Mouse (Mus musculus): Measurements from ENCODE around the gene Asb5. TPM values are rescaled to one million over a fixed set of nuclear protein-coding genes. Genes with fewer than 3 reads are reported as not detected.
A peak's percentile ranks its signal among the peaks of the same experiment; 100 is the strongest.

Gene Asb5
- total RNA-seq, 2 experiments from 2014 or later: 7.5 to 11.4 TPM

DNA sequence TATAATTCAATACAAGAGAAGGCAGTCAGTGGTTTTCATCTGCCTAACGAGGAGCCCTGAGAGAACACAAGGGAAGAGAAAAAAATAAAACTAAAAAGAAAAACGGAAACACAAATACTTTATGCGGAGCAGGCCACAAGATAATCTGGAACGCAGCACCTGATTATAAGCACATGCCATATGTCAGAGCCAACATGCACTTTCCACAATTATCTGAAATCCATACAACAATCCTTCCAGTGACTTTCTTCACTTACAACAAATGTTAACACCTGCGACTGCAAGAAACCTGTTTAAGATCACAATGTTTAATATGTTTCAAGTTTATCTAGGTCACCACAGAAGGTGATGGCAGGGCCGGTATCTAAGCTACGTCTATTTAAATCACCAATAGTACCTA, 809 bp upstream of the Asb5 start:
- DNase-seq: no peak
- intact Hi-C loops (cut with DNase I): no loop called here

DNA sequence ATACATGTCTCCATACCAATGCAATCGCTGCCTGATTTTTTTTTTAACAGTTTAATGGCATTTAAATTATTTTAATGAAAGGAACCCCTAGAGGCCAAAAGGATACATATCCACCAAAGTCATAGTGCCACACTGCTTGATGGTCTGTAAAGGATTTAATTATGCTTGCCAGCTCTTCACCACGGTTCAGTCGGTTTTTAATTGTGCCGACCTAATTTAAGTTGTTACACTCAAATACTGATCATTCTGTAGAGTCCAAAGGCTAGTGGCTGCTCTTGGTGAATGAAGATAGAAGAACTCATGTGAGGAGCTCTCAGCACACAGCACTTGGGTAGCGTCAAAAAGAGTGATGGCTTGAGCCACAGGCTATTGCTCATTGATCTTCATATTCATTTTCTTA, 5.8 kb downstream of the Asb5 start:
- DNase-seq: no peak
- intact Hi-C loops (cut with DNase I): no loop called here

DNA sequence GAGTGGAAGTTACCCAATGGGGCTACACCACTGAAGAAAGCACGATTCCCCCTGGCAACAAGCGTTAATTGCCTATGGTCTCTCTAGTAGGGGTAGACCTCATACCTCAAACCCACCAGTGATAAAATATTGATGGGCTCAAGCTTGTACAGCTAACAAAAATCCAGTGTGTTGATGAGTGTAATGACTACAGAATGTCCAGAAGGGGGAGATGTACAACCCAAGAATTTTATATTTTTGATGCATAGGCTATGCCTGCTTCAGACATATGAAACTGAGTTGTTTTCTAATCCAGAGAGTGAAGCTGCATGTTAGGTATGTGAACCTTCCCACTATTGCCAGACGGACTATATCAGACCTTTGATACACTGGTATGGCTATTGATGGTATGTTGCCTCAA, 7.9 kb downstream of the Asb5 start:
- no peak for DNase-seq
- intact Hi-C loops (cut with DNase I): loop anchor here (1.0 kb wide), 1 partner anchor 123 kb away; no protein-coding TSS in a partner anchor

DNA sequence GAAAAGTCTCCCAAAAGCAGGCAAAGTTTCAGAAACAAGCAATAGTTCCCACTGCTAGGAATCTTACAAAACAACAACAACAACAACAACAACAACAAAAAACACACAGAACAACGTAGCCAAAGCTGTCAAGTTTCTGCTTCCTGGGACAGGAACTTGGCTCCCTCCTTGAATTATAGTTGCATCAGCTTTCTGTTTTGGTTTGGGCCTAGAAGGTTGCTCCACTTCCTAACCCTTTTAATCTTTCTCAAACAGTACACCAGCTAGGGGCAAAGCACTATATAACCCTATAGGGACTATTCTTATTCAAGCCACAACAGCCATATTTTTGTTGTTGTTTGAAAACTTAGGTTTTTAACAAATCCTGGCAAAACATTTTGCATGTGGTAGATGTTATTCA, 12.0 kb downstream of the Asb5 start:
- no peak for DNase-seq
- intact Hi-C loops (cut with DNase I): no loop called here

DNA sequence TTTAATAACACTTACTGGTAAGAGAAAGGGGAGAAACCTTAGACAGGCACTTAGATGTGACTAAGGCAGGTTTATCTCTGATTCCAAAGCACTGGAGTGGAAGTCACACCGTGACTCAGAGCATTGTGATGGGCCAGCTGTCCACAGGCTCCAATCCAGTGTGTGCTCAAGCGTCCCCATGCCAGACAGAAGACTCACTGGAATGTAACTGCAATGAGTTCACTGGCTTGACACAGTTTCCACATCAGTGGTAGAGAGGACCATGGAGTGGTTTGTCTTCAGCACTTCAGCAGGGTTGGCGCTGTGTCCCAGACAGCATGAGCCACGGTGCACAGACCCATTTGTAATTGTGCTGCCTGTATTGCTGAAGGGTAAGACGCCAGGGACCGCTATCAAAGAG, 19.0 kb downstream of the Asb5 start:
- intact Hi-C loops (cut with DNase I): no loop called here
- DNase-seq: no peak

DNA sequence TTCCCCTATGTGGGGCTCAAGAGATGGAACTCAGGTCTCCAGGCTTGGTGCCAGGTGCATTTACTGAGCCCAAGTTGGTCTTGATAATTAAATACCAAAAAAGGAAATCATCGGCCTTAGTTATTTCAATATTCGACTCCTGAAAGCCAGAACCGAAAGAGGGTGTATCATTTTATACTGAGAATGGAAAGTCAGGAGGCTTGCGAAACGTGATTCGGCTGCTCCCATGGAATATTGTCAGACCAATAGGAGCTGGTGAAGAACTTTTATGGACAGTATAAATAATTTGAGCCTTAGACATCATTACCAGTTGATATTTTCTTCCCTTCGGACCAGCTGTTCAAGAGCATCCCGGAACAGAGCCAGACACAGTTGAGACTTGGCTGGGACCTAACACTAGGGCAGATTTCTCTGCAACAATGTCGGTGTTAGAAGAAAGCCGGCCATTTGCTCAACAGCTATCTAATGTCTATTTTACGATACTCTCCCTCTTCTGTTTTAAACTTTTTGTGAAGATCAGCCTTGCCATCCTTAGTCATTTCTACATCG, 20.7 kb downstream of the Asb5 start:
- no peak for DNase-seq
- intact Hi-C loops (cut with DNase I): no loop called here

DNA sequence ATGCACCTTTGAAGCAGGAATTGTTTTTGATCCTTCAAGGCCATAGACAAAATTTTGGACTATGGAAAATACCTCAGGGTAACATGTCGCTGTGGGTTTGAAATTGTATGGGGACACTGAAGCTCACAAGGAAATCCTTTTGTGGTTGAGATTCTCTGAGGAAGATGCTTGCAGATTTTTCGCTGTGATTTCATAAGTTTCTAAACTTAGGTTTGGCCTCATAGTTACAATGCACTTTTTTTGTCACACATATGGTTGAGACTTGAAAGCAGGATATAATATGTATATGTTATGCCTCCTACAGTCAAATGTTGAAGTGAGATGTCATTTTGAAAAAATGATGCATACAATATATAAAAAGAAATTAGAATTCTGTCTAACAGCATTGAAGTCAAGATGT, 25.5 kb downstream of the Asb5 start:
- intact Hi-C loops (cut with DNase I): no loop called here
- no peak for DNase-seq

DNA sequence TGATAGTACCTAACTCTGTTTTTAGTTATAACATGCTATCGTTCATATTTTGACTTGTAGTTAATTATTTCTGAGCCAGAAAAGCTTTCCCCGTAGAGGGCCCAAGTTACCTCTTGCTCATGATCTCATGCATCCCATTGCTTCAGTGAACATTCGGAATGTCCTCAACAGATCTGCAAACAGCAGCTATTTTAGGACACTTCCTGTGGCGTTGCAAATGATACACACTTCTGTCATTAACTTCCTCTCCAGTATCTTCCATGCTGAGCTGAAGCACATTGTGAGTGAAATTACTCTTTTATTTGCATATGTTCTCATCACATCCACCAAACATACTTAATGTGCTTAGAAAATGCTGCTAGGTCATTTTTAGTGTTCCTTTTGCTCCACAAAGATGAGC, 32.8 kb downstream of the Asb5 start:
- intact Hi-C loops (cut with DNase I): no loop called here
- DNase-seq: peak in 1 of 2 experiments; percentile 19

DNA sequence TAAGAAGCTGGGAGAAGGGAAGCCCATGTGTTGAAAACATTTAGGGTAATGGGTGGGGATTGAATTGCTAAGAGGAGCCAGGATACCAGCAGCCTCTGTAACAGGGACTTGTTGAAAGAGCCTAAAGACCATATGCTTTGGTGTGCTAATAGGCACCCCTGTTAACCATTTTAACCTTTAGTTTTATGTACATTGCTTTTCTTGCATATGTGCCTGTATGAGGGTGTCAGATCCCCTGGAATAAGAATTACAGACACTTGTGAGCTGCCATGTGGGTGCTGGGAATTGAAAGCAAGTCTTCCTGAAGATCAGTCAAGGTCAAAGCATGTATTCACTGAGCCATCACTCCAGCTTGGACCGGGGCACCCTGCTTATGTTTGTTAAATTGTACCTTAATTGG, 35.8 kb downstream of the Asb5 start:
- intact Hi-C loops (cut with DNase I): no loop called here
- DNase-seq: no peak

DNA sequence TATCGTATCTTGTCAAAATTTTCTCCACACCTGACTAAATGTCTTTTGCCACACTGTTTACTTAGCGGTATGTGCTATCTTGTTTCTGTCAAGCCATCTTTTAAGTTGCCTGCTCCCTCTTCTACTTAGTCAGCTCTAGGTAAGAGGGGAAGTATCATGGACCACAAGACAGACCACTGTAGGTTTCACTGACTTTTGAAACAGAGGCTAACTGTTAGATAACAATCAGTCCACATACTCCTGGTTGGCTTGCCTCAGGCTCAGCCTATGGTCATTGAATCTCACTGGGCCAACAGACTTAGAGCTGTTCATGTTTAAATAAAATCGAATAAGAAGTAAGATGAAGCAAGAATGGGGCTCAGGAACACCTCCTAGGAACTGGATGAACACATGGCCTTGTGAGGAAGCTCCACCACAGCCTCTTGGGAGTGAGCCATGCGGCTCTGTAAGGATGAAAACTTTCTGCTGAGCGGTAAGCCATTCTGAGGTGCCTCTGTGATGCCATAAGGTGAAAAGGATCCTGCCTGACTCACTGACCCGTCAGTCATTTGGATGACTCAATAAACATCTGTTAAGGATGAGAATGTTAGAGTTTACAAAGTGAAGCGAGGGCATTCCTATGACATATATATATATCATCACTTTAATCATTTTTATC, 36.4 kb downstream of the Asb5 start:
- intact Hi-C loops (cut with DNase I): no loop called here
- no peak for DNase-seq

DNA sequence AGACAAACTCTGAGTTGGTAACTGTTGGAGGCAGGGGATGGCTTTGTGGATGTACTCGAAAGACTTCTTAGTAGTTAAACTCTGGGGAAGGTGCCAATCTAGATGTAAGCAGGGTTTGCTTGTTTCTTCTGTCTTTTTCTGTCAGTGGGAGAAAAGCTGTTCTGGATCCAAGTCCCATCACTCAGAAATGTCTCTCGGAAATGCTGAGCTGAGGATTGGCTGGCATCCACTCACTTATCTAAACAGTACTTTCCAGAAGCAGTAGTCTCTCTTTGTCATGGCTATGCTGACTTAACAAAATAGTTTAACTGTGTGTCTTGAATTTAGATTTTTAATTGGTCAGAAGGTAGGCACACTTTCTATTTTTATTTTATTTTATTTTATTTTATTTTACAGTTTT, 37.8 kb downstream of the Asb5 start:
- peak in 1 of 2 experiments; percentile 25 for DNase-seq
- intact Hi-C loops (cut with DNase I): no loop called here

DNA sequence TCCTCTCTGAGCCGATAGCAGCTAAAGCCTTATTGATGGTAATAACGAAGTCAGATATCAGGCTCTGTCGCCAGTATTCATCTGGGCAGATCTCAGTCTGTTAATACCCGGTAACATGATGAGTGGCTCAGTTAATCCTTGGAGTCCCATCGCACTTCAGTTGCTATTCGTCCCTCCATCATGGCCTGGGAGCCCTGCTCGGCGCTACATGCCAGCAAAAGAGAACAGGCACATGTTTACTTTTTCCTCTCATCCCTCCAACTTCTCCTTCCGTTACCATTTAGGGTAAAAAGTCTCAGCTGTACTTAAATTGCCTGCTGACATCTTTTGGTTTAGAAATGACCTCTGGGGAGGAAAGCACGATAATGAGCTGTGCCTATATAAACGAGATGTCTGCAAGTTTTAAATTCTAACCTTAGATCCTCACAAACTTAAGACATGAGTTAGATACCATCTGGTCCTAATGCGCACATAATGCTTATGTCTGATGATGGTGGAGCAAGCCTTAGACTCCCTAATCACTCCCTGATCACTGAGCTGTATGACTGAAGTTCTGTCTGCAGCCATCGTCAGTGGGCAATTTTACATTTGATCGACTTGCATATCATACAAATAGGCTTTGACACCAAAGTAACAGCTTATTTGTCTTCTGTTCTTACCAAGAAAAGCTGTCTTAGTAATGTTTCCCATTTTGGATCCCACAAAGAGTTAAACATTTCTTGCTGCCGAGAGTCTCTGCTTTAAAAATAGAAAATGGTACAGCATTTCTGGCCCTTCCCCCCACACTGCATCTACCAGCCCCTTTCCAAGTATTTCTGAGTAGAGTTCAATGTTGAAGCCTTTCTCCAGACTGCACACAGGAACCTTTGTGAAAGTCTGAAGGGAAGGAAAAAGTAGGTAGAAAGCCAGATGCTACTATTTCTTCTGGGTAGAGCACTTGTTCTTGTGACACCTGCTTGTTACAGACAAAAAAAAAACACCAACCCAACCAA, 41.5 kb downstream of the Asb5 start:
- peak; percentile 61 to 68 for DNase-seq
- intact Hi-C loops (cut with DNase I): loop anchor here (5.0 kb wide), 1 partner anchor 36 kb away; no protein-coding TSS in a partner anchor

DNA sequence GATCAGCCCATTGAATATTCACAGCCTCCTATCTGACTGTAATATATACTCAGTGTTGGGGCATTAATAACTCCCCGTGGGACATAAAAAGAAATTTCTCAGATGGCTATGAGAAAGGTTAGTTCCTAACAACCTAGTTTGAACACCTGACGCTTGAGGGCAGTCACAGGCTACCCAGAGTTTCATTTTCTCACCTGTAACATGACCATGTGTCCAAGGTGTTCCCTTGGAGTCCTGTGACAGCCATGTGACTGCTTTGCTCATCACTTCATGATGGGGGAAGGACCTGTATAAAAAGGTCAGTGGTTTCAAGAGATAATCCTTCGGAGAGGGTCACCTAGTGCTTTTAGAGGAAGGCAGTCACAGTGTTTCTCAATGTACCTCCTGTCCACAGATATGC, 52.1 kb downstream of the Asb5 start:
- intact Hi-C loops (cut with DNase I): no loop called here
- no peak for DNase-seq

DNA sequence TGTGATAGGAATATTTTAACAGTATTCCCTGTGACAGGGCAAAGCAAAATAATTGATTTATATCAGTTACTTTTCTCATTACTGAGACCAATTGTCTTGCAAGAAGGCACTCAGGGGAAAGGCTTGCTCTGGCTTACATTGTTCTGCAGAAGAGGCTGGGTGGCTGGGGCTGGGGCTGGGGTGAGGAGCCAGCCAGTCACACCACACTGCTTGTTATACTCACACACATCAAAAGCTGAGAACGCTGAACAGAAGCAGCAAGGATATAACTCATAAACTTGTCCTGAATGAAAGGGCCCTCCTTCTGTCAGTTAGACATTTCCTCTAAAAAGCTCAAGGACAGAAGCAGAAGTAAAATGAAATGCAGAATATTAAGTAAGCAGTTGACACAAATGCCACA, 53.5 kb downstream of the Asb5 start:
- intact Hi-C loops (cut with DNase I): no loop called here

DNA sequence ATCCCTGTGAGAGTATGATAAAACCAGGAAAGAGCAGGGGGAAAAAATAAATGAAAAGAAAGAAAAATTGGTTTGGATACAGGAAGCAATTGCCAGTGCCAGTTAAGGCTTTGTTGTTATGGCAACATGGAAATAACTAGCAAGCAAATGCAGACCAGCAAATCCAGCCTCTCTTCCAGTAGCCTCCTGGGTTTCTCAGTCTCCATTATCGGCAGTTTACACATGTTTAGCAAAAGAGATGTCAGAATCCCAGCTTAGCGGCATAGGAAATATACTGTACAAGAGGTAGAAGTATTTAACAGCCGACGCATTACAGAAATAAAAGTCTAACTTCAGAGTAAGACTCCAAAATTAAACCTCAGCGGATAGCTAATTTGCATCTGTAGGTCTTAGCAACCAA, 65.3 kb downstream of the Asb5 start:
- DNase-seq: no peak
- intact Hi-C loops (cut with DNase I): no loop called here

More for the DNA sequence above, 53.5 kb downstream of the Asb5 start:
- DNase-seq: no peak

DNA sequence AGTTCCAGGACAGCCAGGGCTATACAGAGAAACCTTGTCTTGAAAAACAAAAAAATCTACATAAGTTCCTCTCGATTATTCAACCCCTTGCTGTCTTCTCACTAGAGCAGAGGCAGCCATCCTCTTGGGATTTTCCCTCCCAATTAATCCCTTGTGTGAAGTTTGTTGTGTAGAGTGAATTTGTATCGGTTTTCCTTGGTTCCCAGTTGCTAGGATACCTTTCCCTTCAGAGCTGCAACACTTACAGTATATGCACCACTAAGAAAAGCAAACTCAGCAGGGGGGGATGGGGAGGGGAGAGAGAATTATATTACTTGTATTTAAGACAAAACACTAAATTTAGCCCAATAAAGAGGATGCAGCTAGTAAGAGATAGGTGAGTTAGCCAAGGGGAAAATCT, 66.7 kb downstream of the Asb5 start:
- no peak for DNase-seq
- intact Hi-C loops (cut with DNase I): no loop called here

DNA sequence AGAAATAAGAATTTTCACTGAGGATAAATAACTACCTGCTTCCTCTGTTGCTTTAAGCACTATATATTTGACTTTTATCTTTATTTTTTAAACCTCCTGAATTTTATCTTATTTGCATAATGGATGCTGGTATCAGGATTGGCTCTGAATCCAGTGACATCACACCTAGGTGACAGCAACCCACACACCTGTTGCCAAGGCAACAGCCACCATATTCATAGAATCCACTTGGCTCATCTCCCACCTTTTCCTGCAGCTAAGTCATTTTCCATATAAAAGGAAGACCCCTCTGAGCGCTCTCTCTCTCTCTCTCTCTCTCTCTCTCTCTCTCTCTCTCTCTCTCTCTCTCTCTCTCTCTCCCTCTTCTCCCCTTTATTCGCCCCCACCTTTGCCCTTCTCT, 67.6 kb downstream of the Asb5 start:
- DNase-seq: no peak
- intact Hi-C loops (cut with DNase I): no loop called here

DNA sequence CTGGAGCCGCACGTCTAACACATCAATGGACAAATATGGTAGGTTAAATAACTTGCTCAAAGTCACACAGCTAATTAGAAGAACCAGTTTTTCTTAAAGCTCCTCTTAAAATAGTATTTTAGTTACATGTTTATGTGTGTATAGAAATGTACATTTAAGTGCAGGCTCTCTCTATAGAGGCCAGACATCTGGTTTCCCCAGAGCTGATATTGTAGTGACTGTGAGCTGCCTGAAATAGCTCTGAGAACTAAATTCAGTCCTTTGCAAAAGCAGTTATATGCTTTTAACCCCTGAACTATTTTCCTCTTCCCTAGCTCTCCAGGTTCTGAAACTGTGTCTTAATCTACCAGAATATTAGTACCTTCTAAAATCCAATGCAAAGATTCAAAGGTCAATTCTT, 68.0 kb downstream of the Asb5 start:
- DNase-seq: no peak
- intact Hi-C loops (cut with DNase I): no loop called here

DNA sequence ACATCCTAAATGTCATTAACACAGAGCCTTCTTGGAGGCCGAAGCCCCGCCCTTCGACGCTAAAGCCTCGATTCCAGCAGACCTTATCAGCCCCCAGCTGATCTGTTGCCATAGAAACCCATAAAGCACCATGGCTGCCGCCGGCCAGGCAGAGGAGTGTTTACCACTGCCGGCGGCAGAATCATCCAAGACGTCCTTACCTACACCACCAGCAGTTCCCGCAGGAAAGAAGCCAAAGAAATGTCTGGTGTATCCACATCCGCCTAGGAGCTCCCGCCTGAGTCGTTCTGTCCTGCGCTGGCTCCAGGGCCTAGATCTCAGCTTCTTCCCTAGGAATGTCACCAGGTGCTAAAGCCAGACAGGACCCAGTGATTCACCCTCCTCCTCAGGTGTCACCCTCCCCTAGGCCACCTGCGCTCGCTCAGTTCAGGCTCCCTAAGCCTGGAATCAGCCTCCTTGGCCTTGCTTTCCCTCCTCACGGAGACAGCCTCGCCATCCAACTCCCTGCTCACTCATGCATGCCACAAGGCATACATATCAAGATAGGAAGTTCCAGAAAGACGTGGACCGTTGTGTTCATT, 71.4 kb downstream of the Asb5 start, which contains the start of gene Spata4:
Spata4 (plus strand) TSS at position 111 of the 581 bp plus-strand sequence.
- peak; percentile 42 to 51 for DNase-seq
- intact Hi-C loops (cut with DNase I): no loop called here

DNA sequence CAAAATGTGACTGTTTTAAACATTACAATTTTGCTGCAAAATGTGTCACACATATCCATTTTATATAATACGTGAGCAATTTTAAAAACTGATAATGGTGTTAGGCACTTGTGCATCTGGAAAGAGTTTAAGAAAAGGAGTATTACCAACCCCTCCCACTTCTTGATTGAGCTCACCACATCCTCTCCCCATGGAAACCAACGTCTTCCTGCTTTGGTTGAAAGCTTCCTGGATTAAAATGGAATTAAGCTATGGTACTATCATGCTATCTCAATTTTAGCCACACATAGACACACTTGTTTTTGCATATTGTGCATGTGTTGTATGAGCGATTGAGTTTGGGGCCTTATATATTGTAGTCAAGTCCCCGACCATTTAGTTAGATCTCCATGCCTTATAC, 74.1 kb downstream of the Asb5 start:
- DNase-seq: no peak
- intact Hi-C loops (cut with DNase I): no loop called here

DNA sequence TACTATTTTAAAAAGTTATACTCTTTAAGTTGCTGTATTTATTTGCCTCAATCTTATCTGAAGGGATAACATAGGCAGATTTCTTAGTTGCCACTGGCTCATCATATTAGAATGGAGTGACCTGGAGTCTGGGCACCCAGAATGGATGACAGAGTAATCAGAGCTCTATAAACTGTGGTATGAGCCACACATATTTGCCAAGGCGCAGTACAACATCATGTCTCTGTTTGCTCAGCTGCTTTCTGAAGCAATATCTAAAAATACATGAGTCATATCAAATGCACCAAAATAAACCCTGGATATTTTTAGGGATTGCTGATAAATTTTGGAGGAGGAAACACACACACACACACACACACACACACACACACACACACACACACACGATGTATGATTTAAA, 80.0 kb downstream of the Asb5 start:
- intact Hi-C loops (cut with DNase I): loop anchor here (5.0 kb wide), 1 partner anchor 37 kb away; no protein-coding TSS in a partner anchor
- DNase-seq: peak; percentile 45 to 60

All from heart, postnatal 10 days (tissue).